Mouse (Mus musculus) midbrain, embryonic 11.5 days (tissue): ENCODE data around the gene Fhl2. TPM values are rescaled to one million over a fixed set of nuclear protein-coding genes. Genes with fewer than 3 reads are reported as not detected.

Experiments used
- ATAC-seq: fragments of 200-750 bp; cut with Nextera tagmentation; 2 replicates; pipeline ENCODE4 v1.8.0; 2017; ENCODE audit warnings: moderate TSS enrichment, moderate library complexity; ENCODE audit not compliant: low FRiP score
- DNase-seq: peaks from one replicate; pipeline ENCODE4 v3.0.0; 2015; ENCODE audit warnings: low spot score; ENCODE audit errors: missing footprints
- H3K27ac ChIP-seq: fragments of 300-500 bp; sonication (generic); 2 replicates; pipeline ENCODE4 v1.5.1; 2014; ENCODE audit warnings: low read depth, low read length
- H3K27me3 ChIP-seq: fragments of 300-500 bp; sonication (generic); 2 replicates; pipeline ENCODE4 v1.6.1; 2014; ENCODE audit warnings: mild to moderate bottlenecking, low read length, moderate library complexity, mixed read lengths; ENCODE audit not compliant: control insufficient read depth, insufficient read depth
- H3K36me3 ChIP-seq: fragments of 300-500 bp; sonication (generic); 2 replicates; pipeline ENCODE4 v1.6.1; 2014; ENCODE audit warnings: mild to moderate bottlenecking, low read length, moderate library complexity, mixed read lengths; ENCODE audit not compliant: control insufficient read depth, insufficient read depth
- H3K4me1 ChIP-seq: fragments of 300-500 bp; sonication (generic); 2 replicates; pipeline ENCODE4 v1.6.1; 2014; ENCODE audit warnings: low read length; ENCODE audit not compliant: control insufficient read depth, insufficient read depth
- H3K4me2 ChIP-seq: fragments of 300-500 bp; sonication (generic); 2 replicates; pipeline ENCODE4 v1.6.1; 2014; ENCODE audit warnings: mild to moderate bottlenecking, moderate library complexity
- H3K4me3 ChIP-seq: fragments of 300-500 bp; sonication (generic); 2 replicates; pipeline ENCODE4 v1.5.1; 2014; ENCODE audit warnings: low read depth, low read length
- H3K9ac ChIP-seq: fragments of 300-500 bp; sonication (generic); 2 replicates; pipeline ENCODE4 v1.6.1; 2014; ENCODE audit warnings: low read length
- H3K9me3 ChIP-seq: fragments of 300-500 bp; sonication (generic); 2 replicates; pipeline ENCODE4 v1.6.1; 2016; ENCODE audit warnings: low read length; ENCODE audit not compliant: control insufficient read depth
- WGBS: fragments of 180-500 bp; shearing (Covaris S2); extraction: QIAGEN DNeasy Blood & Tissue Kit; methylation state at CpG from one replicate; pipeline ENCODE4 v1.1.7; 2014; 5-methylcytosine and 5-hydroxymethylcytosine counted together
- polyA plus RNA-seq: library from polyadenylated mRNA; unstranded; fragments of >200 nt; fragmentation: Nextera tagmentation; extraction: Ambion mirVana; gene quantifications from 2 replicates; pipeline ENCODE4 v1.2.1, GENCODE M21; 2014

Fhl2 gene
- 6.5 and 8.2 TPM in 2 replicates for polyA plus RNA-seq

DNA sequence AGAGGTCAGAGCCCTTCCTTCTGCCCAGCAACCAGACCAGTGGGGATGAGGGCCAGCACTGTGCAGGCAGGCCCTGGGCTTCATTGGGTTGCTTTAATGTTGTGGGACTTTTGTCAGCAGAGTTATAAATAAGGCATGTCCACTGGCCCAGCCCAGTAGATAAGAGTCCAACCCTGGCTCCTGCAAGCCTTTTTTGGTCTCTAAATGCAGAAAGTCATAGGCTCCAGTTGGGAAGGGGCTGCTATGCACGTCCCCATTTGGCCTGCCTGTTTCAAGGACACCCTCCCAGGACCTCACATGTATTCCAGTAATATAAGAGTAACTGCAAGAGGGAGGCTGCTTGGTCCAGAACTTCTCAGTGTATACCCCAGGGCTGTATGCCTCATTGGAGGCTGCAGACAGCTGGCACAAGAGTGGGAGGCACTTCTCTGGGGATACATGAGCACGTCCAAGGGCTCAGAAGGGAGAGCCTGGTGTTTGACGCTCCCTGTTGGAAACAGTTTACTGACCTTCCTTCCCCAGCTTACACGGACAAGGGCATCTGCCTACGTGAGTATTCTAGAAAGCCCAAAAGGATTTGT lies at the start of gene Fhl2:
Fhl2 (minus strand) TSS at position 324 of the 581 bp plus-strand sequence.
- Histone ChIP-seq H3K4me2 (no peak within 1 kb of the TSS), H3K4me1 (no peaks in the 10 kb centered on the region), H3K27ac (no peak within 1 kb of the TSS), H3K9ac (no peak within 1 kb of the TSS), H3K36me3 (no peaks in the 10 kb centered on the region), H3K9me3 (no peaks in the 10 kb centered on the region), H3K27me3 (no peaks in the 10 kb centered on the region), H3K4me3 (no peak within 1 kb of the TSS)
- ATAC-seq (no peak), DNase-seq (no peak)
- WGBS, result 80% methylated on average over 5 of the region's 5 CpGs

GRCm38 (mm10) chr1:43245014-43245413 lies 48.2 kb upstream of the Fhl2 start:
- ATAC-seq (no peak), DNase-seq (peak; percentile 57)
- H3K36me3 ChIP-seq, result no peaks in the 10 kb centered on the region
- H3K27me3 ChIP-seq, result no peaks in the 10 kb centered on the region
- no peak overlapping the region for H3K4me2 ChIP-seq
- 85% methylated on average over 2 of the region's 2 CpGs for WGBS
- no peak overlapping the region for H3K4me3 ChIP-seq
- no peaks in the 10 kb centered on the region for H3K9me3 ChIP-seq
- H3K27ac ChIP-seq, result no peak overlapping the region
- H3K9ac ChIP-seq, result no peak overlapping the region
- H3K4me1 ChIP-seq, result no peaks in the 10 kb centered on the region

DNA sequence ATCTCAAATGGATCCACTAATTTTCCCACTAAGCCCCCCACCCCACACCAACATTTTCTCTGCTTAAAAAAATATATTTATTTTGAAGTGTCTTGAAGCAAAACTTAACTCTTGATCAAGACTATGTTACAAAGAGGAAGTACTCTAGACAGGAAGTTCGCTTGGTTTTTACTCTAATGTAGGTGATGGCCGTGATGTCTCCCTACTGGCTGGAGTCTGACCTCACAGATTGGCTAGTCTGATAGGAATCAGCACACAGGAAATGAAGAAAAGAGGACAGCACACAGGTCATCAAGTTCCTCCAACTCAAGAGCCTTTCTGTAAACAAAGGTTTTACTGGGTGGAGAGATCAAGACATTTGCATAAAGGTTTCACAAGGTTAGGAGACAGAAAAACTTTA lies 44.4 kb upstream of the Fhl2 start:
- no peaks in the 10 kb centered on the region for H3K27me3 ChIP-seq
- H3K4me1 ChIP-seq, result no peaks in the 10 kb centered on the region
- ATAC-seq (no peak), DNase-seq (peak; percentile 6)
- H3K9me3 ChIP-seq, result no peaks in the 10 kb centered on the region
- H3K36me3 ChIP-seq, result no peaks in the 10 kb centered on the region
- H3K4me3 ChIP-seq, result no peak overlapping the region
- 83% methylated on average over 2 of the region's 2 CpGs for WGBS
- no peak overlapping the region for H3K9ac ChIP-seq
- no peak overlapping the region for H3K4me2 ChIP-seq
- no peak overlapping the region for H3K27ac ChIP-seq

DNA sequence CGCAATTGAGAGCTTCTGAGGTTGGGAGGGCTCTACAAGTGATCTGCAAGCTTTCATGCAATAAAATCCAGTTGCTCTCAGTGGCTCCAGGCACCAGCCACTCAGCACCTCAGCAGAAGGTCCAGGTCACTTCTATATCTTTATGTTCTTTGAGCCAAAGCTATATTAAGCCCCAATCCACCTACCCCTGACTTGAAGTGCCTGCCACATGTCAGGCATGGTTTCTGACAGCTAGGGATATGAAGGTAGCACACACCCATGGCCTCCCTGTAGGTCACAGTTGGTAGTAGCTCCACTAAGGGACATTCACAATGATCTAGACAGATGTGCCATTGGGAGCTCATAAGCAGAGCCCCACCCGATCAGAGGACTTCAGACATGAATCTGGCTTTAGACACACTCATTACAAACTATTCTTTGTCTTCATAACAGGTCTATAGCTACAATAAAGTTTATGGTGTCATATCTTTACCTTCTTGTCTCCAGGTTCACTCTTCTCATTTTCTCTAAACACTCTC lies 43.1 kb upstream of the Fhl2 start:
- H3K4me1 ChIP-seq, result no peaks in the 10 kb centered on the region
- ATAC-seq (no peak), DNase-seq (no peak)
- H3K9me3 ChIP-seq, result no peaks in the 10 kb centered on the region
- 88% methylated on average over 2 of the region's 2 CpGs for WGBS
- no peak overlapping the region for H3K4me2 ChIP-seq
- H3K27me3 ChIP-seq, result no peaks in the 10 kb centered on the region
- no peaks in the 10 kb centered on the region for H3K36me3 ChIP-seq
- H3K4me3 ChIP-seq, result no peak overlapping the region
- no peak overlapping the region for H3K9ac ChIP-seq
- H3K27ac ChIP-seq, result no peak overlapping the region

DNA sequence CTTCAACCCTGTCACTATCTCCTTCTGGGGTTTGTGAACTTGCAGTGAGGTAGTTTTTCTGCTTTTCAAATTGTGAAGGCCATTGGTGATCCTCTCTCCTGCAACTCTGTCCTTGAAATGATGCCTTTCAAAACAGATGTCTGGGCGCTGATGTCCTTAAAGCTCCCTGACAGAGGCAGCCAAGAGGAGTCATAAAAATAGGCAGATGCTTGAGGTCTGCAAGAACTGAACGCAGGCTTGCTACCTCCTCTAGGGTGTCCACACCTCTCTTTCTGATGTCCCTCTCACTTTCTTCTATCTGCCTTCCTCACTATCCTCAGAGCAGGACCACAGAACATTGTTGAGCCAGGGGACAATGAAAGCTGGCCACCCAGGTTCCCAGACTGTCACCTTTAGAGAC lies 41.7 kb upstream of the Fhl2 start:
- no peaks in the 10 kb centered on the region for H3K36me3 ChIP-seq
- no peak for ATAC-seq
- H3K4me1 ChIP-seq, result no peaks in the 10 kb centered on the region
- H3K27me3 ChIP-seq, result no peaks in the 10 kb centered on the region
- WGBS, result 84% methylated on average over 2 of the region's 2 CpGs
- H3K9me3 ChIP-seq, result no peaks in the 10 kb centered on the region
- H3K27ac ChIP-seq, result no peak overlapping the region
- H3K4me3 ChIP-seq, result no peak overlapping the region
- H3K9ac ChIP-seq, result no peak overlapping the region
- DNase-seq, result no peak
- no peak overlapping the region for H3K4me2 ChIP-seq

- H3K9ac ChIP-seq, result no peak overlapping the region
- DNase-seq, result no peak
- 83% methylated on average over 3 of the region's 3 CpGs for WGBS
- ATAC-seq, result no peak
- H3K36me3 ChIP-seq, result no peaks in the 10 kb centered on the region
- H3K4me1 ChIP-seq, result no peaks in the 10 kb centered on the region
- H3K27me3 ChIP-seq, result no peaks in the 10 kb centered on the region
- no peak overlapping the region for H3K4me3 ChIP-seq
- H3K27ac ChIP-seq, result no peak overlapping the region
- H3K9me3 ChIP-seq, result no peaks in the 10 kb centered on the region
- no peak overlapping the region for H3K4me2 ChIP-seq
Observed at GRCm38 (mm10) chr1:43237360-43238235, 40.8 kb upstream of the Fhl2 start.

GRCm38 (mm10) chr1:43225531-43226151 lies 28.9 kb upstream of the Fhl2 start:
- H3K9me3 ChIP-seq, result no peaks in the 10 kb centered on the region
- H3K4me1 ChIP-seq, result no peaks in the 10 kb centered on the region
- no peaks in the 10 kb centered on the region for H3K36me3 ChIP-seq
- H3K27me3 ChIP-seq, result no peaks in the 10 kb centered on the region
- 74% methylated on average over 8 of the region's 8 CpGs for WGBS
- DNase-seq (no peak), ATAC-seq (no peak)
- no peak overlapping the region for H3K4me2 ChIP-seq
- H3K9ac ChIP-seq, result no peak overlapping the region
- no peak overlapping the region for H3K4me3 ChIP-seq
- H3K27ac ChIP-seq, result no peak overlapping the region

GRCm38 (mm10) chr1:43224943-43225342 lies 28.2 kb upstream of the Fhl2 start:
- Histone ChIP-seq H3K4me2 (no peak overlapping the region), H3K4me3 (no peak overlapping the region), H3K9me3 (no peaks in the 10 kb centered on the region), H3K27ac (no peak overlapping the region), H3K9ac (no peak overlapping the region), H3K27me3 (no peaks in the 10 kb centered on the region), H3K36me3 (no peaks in the 10 kb centered on the region), H3K4me1 (no peaks in the 10 kb centered on the region)
- WGBS, result 80% methylated on average over 4 of the region's 4 CpGs
- DNase-seq (no peak), ATAC-seq (no peak)

GRCm38 (mm10) chr1:43224171-43224570 lies 27.4 kb upstream of the Fhl2 start:
- WGBS, result 76% methylated on average over 2 of the region's 2 CpGs
- Histone ChIP-seq H3K4me2 (no peak overlapping the region), H3K9ac (no peak overlapping the region), H3K4me3 (no peak overlapping the region), H3K27me3 (no peaks in the 10 kb centered on the region), H3K36me3 (no peaks in the 10 kb centered on the region), H3K9me3 (no peaks in the 10 kb centered on the region), H3K27ac (no peak overlapping the region), H3K4me1 (no peaks in the 10 kb centered on the region)
- DNase-seq (no peak), ATAC-seq (no peak)
